Mouse (Mus musculus): ENCODE data around the gene Agap1. TPM values are rescaled to one million over a fixed set of nuclear protein-coding genes. Genes with fewer than 3 reads are reported as not detected.

Gene Agap1
- total RNA-seq, 2 experiments from 2014 or later: 4.9 to 8.3 TPM

GRCm38 (mm10) chr1:89724957-89725356, 270.4 kb downstream of the Agap1 start:
- ATAC-seq (replicated peaks; ENCODE audit: low FRiP score, poor library complexity, severe bottlenecking): no peak

DNA sequence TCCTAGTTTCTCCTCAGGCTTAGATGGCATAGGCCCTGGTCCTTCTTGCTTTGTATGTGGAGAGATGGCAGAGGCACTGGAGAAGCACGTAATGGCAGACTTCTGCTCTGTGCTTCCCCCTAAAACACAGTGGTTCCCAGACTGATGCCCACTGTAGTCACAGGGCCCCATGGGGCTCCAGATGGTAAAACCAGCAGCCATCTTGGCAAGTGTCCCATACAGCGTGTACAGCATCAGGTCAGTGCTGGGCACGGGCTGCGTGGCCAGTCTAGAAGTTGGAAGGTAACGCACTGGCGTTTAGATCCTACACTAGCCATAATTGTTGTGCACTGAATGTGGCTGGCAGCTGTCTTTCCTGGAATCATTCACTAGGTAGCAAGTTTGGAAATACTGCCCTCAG, 273.9 kb downstream of the Agap1 start:
- no peak for ATAC-seq (replicated peaks; ENCODE audit: low FRiP score, poor library complexity, severe bottlenecking)

DNA sequence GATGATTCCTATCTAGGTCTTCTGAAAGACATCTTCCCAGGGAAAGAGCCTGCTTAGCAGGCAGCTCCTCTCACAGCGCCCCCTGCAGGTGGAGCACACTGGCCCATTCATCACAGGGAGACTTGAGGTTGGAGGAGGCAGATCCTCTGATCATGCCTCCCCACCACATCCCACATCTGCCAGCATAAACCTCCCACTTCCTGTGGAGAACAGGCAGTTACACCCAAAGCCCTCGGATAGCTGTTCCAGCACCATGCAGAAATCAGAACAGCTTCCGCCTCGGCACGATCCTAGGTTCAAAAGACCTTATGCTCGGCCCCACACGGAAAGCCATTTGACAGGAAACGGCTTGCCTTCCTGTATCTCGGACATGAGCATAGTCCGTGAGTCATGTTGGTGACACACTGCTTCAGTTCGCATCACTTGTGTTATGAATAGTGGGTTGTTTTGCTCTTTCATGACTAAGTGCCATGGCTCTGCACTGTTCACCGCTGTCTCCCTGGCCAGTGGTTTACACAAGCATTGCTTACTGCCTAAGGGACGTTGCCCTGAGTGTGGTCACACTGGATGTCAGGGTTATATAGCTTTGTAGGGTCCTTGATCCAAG, 276.1 kb downstream of the Agap1 start:
- no peak for ATAC-seq (replicated peaks; ENCODE audit: low FRiP score, poor library complexity, severe bottlenecking)

- ATAC-seq (replicated peaks; ENCODE audit: low FRiP score, poor library complexity, severe bottlenecking): no peak
Measured at GRCm38 (mm10) chr1:89734368-89734767, 279.8 kb downstream of the Agap1 start.

DNA sequence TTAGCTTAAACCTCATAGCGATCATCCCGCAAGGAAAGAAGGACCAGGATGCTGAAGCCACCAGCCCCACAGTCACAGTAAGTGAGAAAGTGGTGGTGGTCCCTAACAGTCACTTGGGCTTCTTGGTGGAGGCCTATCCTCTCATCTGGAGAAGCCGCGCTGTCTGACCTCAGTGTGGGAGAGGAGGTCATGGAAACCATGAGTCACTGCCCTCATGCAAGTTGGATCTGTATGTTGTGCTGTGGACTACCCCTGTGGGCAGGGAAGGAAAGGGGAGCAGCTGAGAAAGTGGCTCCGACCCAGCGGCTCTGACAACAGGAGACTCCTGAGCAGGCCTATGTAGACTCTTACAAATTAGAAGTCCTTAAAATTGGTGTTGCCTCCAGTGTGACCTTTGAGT, 280.5 kb downstream of the Agap1 start:
- no peak for ATAC-seq (replicated peaks; ENCODE audit: low FRiP score, poor library complexity, severe bottlenecking)

GRCm38 (mm10) chr1:89736021-89736420, 281.4 kb downstream of the Agap1 start:
- ATAC-seq (replicated peaks; ENCODE audit: low FRiP score, poor library complexity, severe bottlenecking): no peak

GRCm38 (mm10) chr1:89739067-89739774, 284.6 kb downstream of the Agap1 start:
- ATAC-seq (replicated peaks; ENCODE audit: low FRiP score, poor library complexity, severe bottlenecking): no peak

GRCm38 (mm10) chr1:89739775-89740099, 285.1 kb downstream of the Agap1 start:
- no peak for ATAC-seq (replicated peaks; ENCODE audit: low FRiP score, poor library complexity, severe bottlenecking)

DNA sequence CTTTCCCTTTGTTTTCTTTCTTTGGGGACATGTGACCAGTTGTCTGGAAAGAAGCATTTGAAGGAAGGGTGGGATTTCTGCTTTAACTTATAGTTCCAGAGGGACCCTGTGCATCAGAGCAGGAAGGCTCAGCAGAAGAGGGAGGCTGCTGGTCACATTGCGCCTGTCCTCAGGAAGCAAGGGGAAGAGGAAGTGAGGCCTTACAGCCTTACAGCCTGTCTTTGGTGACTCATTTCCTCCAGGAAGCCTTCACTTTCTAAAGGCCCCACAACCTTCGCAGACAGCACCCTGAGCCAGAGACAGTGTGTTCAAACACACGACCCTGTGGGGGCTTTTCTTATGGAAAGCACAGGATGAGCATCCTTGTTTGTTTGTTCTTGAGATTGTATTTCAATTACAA, 287.8 kb downstream of the Agap1 start:
- ATAC-seq (replicated peaks; ENCODE audit: low FRiP score, poor library complexity, severe bottlenecking): no peak

GRCm38 (mm10) chr1:89746171-89746570, 291.6 kb downstream of the Agap1 start:
- no peak for ATAC-seq (replicated peaks; ENCODE audit: low FRiP score, poor library complexity, severe bottlenecking)

DNA sequence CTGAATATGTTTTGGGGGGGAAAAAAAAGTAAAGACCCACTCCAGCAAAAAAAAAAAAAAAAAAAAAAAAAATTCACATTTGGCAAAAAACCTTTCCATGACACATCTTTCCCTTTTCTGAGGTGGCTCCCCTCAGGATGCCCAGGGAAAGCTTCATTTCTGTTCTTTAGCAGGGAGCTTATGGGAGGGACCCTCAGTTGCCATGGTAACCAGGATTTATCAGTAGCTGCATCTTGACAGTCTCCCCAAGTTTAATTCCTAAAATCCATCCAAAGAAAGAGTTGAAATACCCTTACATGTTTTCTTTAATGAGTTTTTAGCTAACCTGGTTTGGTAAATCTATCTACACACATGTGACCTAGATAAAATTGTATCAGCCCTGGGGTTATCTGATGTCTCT, 295.1 kb downstream of the Agap1 start:
- no peak for ATAC-seq (replicated peaks; ENCODE audit: low FRiP score, poor library complexity, severe bottlenecking)

GRCm38 (mm10) chr1:89750495-89750894, 295.9 kb downstream of the Agap1 start:
- no peak for ATAC-seq (replicated peaks; ENCODE audit: low FRiP score, poor library complexity, severe bottlenecking)

DNA sequence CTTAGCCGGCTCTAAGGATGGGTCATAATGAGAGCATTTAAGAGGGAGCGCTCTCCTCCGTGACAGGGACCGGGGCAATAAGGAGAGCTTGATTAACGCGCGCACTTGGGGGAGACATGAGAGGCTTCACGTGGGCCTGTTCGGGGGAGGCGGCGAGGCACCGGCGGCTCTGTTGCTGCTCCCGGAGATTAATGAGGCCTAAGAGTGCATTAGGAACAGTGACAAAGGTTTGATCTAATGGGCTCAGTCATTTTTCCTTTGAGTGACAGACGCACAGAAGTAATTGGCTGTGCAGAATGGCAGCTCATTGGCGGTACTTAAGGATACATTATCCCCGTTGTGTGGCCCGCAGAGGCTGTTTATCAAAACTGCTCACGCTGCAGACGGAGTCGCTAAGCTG, 296.3 kb downstream of the Agap1 start:
- no peak for ATAC-seq (replicated peaks; ENCODE audit: low FRiP score, poor library complexity, severe bottlenecking)

- no peak for ATAC-seq (replicated peaks; ENCODE audit: low FRiP score, poor library complexity, severe bottlenecking)
Measured at GRCm38 (mm10) chr1:89751344-89751743, 296.7 kb downstream of the Agap1 start.

DNA sequence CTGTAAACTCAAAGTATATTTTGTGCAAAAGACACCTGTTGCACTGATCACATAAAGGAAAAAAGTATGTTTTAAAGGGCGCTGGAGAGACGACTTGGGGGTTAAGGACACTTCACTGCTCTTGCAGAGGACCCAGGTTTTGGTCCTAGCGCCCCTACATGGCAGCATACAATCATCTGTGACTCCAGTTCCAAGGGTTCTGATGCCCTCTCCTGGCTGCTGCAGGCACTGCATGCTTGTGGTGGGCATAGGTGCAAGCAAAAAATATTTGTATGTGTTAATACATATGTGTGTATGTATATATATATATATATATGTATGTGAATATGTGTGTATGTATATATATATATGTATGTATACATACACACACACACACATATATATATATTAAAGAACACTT, 298.1 kb downstream of the Agap1 start:
- no peak for ATAC-seq (replicated peaks; ENCODE audit: low FRiP score, poor library complexity, severe bottlenecking)

- no peak for ATAC-seq (replicated peaks; ENCODE audit: low FRiP score, poor library complexity, severe bottlenecking)
Measured at GRCm38 (mm10) chr1:89755358-89755757, 300.8 kb downstream of the Agap1 start.

GRCm38 (mm10) chr1:89756387-89756786, 301.8 kb downstream of the Agap1 start:
- ATAC-seq (replicated peaks; ENCODE audit: low FRiP score, poor library complexity, severe bottlenecking): no peak

DNA sequence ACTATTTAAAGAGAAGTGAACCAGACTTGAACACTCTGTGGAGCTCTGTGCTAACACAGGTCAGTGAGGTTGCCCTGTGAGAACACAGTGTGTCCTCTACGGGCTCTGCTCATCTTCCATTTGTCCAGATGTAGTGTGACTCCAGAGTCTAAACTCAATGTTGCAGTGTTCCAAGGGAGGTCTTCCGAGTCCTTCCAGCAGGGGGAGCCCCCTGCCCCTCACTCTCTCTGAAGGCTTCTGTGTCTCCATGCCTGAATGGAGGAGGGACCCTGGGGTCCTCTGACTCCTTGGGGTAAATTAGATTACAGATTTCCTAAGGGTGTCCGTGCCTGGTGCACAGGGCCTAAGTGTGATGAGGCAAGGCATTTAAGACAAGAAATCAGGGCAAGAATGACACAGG, 302.9 kb downstream of the Agap1 start:
- no peak for ATAC-seq (replicated peaks; ENCODE audit: low FRiP score, poor library complexity, severe bottlenecking)

DNA sequence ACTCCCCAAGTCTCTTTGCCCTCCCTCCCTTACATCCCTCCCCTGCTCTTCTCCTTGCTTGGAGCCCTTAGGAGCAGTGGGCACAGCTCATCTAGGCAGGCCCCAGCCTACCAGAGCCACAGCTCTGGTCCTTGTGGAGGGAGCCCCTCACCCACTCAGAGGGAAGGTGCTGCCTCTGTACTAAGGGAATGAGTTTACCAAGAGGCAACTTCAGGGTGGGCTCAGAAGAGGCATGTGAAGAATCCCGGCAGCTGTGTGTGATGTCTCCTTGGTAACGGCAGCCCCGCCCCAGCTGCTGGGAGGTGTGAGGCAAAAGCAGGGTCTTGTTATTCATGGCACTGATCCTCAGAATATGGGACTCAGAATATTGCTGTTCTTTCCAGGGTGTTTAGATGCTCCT, 309.3 kb downstream of the Agap1 start:
- ATAC-seq (replicated peaks; ENCODE audit: low FRiP score, poor library complexity, severe bottlenecking): no peak

DNA sequence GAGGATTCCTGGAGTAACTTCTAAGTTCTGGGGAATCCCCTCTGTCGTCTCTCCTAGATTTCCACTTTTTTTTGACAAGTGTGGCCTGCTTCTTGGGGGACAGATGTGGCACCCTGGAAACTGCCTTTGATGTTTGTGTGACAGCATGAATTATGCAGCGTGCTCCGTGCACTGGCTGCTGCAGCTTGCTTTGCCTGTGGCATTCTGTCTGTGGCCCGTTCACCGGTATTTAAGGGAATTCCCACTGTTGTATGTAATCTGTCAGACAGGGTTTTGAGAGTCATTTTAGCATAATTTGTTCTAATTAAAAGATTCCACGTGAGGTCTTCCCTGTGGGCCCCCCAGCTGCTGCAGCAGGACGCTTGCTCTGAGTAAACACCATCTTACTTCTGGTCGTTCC, 312.3 kb downstream of the Agap1 start:
- no peak for ATAC-seq (replicated peaks; ENCODE audit: low FRiP score, poor library complexity, severe bottlenecking)

DNA sequence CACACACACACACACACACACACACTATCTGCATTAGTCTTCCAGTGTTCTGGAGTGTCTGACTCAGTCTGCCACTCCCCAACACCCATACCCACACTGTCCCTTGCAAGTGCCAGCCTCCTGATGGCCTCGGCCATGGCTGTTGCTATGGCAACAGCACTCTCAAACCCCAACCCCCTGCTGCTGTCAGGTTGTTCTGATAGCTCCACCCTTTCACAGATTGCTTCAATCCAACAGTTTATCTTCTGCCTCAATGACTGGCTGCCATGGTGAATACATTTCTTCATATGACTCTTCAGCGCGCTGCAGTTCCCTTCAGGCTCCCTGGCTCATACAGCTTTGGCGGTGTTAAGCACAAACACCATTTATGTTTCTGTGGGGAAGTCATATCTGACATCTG, 315.0 kb downstream of the Agap1 start:
- ATAC-seq (replicated peaks; ENCODE audit: low FRiP score, poor library complexity, severe bottlenecking): no peak

DNA sequence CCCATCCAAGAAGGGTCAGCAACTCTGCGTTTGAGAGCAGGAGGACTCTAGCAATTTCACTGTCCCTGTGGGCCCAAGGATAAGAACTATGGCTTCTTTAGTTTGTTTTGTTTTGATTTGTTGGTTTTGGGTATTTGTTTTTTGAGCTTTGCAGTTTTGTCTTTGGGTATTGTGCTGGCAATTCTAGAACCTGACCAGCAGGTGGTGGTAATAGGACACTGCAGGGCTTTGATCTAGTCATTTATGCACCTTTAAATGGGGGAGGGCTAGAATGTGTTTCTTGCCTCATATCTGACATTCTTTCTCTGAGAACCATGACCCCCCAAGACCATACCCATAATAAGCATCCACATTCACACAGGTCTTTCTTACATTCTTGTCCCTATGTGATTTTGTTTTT, 315.7 kb downstream of the Agap1 start:
- no peak for ATAC-seq (replicated peaks; ENCODE audit: low FRiP score, poor library complexity, severe bottlenecking)

Measured in erythroblast, adult 5-6 weeks (primary cell).